Mouse (Mus musculus): Measurements from ENCODE around the gene Eif4h. TPM values are rescaled to one million over a fixed set of nuclear protein-coding genes. Genes with fewer than 3 reads are reported as not detected.

The Eif4h gene
- total and polyA plus RNA-seq, 2 experiments from 2014 or later, result 241 to 430 TPM

DNA sequence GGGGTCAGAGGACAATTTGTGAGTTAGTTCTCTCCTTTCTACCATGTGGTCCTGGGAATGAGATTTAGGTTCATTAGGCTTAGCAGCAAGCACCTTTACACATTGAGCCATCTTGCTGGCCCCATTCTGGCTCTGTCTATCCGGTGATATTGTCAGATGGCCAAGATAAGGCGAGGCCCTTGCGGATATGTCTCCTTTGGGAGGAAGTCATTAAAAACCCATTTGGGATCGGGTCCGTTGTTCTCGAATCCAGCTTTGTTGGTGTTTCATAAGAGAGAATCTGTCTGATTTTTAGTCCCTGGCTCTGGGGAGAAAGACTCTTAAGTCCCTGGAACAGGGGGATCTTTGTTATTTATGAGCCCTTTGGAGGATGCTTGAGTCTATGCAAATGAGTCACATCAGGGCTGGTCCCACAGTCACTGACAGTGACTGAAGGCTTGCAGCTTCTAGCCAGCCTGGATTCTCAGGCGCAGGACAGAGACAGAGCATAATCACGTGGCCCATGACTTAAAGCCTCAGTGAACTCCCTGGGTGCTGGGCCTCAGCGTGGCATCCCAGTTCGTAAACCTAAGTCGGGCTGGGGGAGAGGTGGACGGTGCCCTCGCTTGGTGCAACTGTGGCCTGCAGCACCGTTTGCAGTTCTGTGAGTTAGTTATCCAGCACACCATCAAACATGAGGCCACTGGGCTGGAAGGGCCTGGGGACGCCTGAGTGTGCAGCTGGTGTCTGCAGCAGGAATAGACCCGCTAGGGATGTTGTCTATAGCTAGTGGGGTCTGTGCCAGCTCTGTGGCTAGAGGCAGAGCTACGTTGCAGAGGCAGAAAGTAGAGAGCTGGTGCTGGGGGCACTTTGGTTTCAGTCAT lies 32.3 kb upstream of the Eif4h start:
- DNase-seq (ENCODE audit: low spot score), result no peak
- no peak overlapping the region for H3K4me3 ChIP-seq (ENCODE audit: low read depth, low read length)
- H3K27me3 ChIP-seq (ENCODE audit: control insufficient read depth, insufficient read depth, low read length), result no peaks in the 10 kb centered on the region
- no peaks in the 10 kb centered on the region for H3K9me3 ChIP-seq (replicated peaks; ENCODE audit: control insufficient read depth, low read length)
- no peak overlapping the region for H3K4me2 ChIP-seq (ENCODE audit: low read depth, low read length)
- H3K9ac ChIP-seq (replicated peaks; ENCODE audit: low read depth, low read length), result no peak overlapping the region
- H3K4me1 ChIP-seq (ENCODE audit: control insufficient read depth, insufficient read depth), result peaks cover 15% of the 10 kb centered on the region
- WGBS, result 77% methylated on average over 17 of the region's 17 CpGs
- TF ChIP-seq CTCF (IDR thresholded peaks at IDR 0.05; ENCODE audit: low read depth) (no peak), EP300 (IDR thresholded peaks at IDR 0.05; ENCODE audit: low read depth) (no peak)
- 0 out of 2 replicates have a peak, but pooled peaks cover 3% of the 10 kb centered on the region for H3K36me3 ChIP-seq (replicated peaks; ENCODE audit: control insufficient read depth, insufficient read depth, low read length)
- no peak overlapping the region for H3K27ac ChIP-seq (ENCODE audit: low read depth)
- no peak for ATAC-seq (ENCODE audit: insufficient read depth, low read depth)

DNA sequence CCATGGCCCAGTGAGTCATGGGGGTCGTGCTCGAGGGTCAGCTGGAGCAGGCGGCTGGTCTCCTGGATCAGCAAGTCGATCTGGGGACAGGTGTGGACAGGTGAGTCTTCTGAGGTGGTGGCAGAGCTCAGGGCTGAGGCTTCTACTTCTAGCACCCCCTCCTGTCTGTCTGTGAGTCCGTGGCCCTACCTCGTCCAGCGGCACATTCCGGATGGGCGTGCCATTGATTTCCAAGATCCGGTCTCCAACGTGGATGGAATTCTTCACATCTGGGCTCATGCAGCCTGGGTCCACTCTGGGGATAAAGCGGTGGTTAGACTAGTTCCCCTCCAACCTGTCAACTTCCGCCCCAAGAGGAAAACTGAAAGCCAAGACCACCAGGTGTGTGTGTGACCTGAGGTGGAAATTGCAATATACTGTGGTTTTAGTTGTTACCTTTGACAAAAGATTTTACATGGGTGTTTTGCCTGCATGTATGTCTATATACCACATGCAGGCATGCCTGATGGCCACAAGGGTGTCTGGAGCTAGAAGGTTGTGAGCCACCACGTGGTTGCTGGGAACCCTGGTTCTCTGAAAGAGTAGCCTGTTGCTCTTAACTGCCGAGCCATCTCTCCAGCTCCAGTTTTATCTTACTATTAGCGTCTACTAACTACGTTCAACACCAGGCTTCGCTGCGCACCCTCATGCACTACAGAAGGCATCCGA lies 29.9 kb upstream of the Eif4h start:
- H3K27ac ChIP-seq (ENCODE audit: low read depth), result no peak overlapping the region
- ATAC-seq (ENCODE audit: insufficient read depth, low read depth) (no peak), DNase-seq (ENCODE audit: low spot score) (no peak)
- no peak overlapping the region for H3K4me2 ChIP-seq (ENCODE audit: low read depth, low read length)
- 82% methylated on average over 20 of the region's 20 CpGs for WGBS
- H3K9me3 ChIP-seq (replicated peaks; ENCODE audit: control insufficient read depth, low read length), result no peaks in the 10 kb centered on the region
- H3K9ac ChIP-seq (replicated peaks; ENCODE audit: low read depth, low read length), result no peak overlapping the region
- TF ChIP-seq EP300 (IDR thresholded peaks at IDR 0.05; ENCODE audit: low read depth), result no peak
- no peak for TF ChIP-seq CTCF (IDR thresholded peaks at IDR 0.05; ENCODE audit: low read depth)
- no peaks in the 10 kb centered on the region for H3K27me3 ChIP-seq (ENCODE audit: control insufficient read depth, insufficient read depth, low read length)
- no peak overlapping the region for H3K4me3 ChIP-seq (ENCODE audit: low read depth, low read length)
- no peaks in the 10 kb centered on the region for H3K4me1 ChIP-seq (ENCODE audit: control insufficient read depth, insufficient read depth)
- H3K36me3 ChIP-seq (replicated peaks; ENCODE audit: control insufficient read depth, insufficient read depth, low read length), result peaks cover 11% of the 10 kb centered on the region; the same call in 1 of the 2 replicates

DNA sequence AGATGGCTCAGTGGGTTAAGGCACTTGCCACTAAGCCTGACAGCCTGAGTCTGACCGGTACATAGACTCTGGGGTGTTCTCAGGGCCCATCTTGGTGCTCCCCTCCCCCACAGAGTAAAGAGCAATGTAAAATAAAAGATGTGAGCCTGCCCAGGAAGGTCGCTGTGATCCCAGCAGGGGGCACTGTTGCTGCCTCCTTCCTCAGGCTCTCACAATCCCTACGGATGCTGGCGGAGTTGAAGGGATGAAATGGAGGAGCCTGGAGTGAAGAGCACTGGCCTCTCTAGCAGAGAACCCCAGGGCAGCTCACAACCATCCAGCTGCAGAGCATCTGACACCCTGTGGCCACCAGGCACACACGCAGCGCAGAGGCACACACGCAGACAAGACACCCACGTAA lies 29.2 kb upstream of the Eif4h start:
- no peaks in the 10 kb centered on the region for H3K9me3 ChIP-seq (replicated peaks; ENCODE audit: control insufficient read depth, low read length)
- TF ChIP-seq CTCF (IDR thresholded peaks at IDR 0.05; ENCODE audit: low read depth) (peak; percentile 47), EP300 (IDR thresholded peaks at IDR 0.05; ENCODE audit: low read depth) (no peak)
- no peaks in the 10 kb centered on the region for H3K27me3 ChIP-seq (ENCODE audit: control insufficient read depth, insufficient read depth, low read length)
- no peak overlapping the region for H3K9ac ChIP-seq (replicated peaks; ENCODE audit: low read depth, low read length)
- DNase-seq (ENCODE audit: low spot score), result no peak
- no peak overlapping the region for H3K27ac ChIP-seq (ENCODE audit: low read depth)
- H3K4me1 ChIP-seq (ENCODE audit: control insufficient read depth, insufficient read depth), result no peaks in the 10 kb centered on the region
- WGBS, result 49% methylated on average over 8 of the region's 8 CpGs
- ATAC-seq (ENCODE audit: insufficient read depth, low read depth), result no peak; the same call in 1 of the 2 replicates
- peaks cover 11% of the 10 kb centered on the region; the same call in 1 of the 2 replicates for H3K36me3 ChIP-seq (replicated peaks; ENCODE audit: control insufficient read depth, insufficient read depth, low read length)
- H3K4me3 ChIP-seq (ENCODE audit: low read depth, low read length), result no peak overlapping the region
- H3K4me2 ChIP-seq (ENCODE audit: low read depth, low read length), result no peak overlapping the region

DNA sequence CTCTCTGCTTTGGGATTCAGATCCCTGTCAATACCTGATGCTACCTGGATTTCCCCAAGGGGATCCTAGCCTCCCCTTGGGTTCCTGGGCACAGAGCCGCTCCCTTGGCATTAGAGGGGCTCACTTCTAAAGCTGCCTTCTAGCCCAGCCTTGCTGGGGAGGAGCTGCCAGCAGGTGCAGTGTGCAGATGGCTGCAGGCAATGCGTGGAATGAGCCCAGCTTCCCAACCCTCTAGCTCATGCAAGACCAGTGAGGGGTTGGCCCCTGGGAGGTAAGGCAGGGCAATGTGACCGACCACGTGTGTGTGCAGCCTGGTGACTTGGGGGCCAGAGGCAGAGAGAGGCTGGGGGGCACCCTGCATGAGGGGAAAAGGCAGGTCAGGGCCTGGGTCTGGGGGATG lies 17.4 kb upstream of the Eif4h start:
- H3K27me3 ChIP-seq (ENCODE audit: control insufficient read depth, insufficient read depth, low read length), result no peaks in the 10 kb centered on the region
- no peak for ATAC-seq (ENCODE audit: insufficient read depth, low read depth)
- no peak overlapping the region for H3K27ac ChIP-seq (ENCODE audit: low read depth)
- peaks cover 4% of the 10 kb centered on the region; the same call in 1 of the 2 replicates for H3K4me1 ChIP-seq (ENCODE audit: control insufficient read depth, insufficient read depth)
- WGBS, result 75% methylated on average over 4 of the region's 4 CpGs
- DNase-seq (ENCODE audit: low spot score), result no peak
- H3K4me3 ChIP-seq (ENCODE audit: low read depth, low read length), result no peak overlapping the region
- H3K36me3 ChIP-seq (replicated peaks; ENCODE audit: control insufficient read depth, insufficient read depth, low read length), result peaks cover 5% of the 10 kb centered on the region; the same call in 1 of the 2 replicates
- no peak overlapping the region for H3K9ac ChIP-seq (replicated peaks; ENCODE audit: low read depth, low read length)
- H3K9me3 ChIP-seq (replicated peaks; ENCODE audit: control insufficient read depth, low read length), result no peaks in the 10 kb centered on the region
- no peak for TF ChIP-seq CTCF (IDR thresholded peaks at IDR 0.05; ENCODE audit: low read depth)
- no peak for TF ChIP-seq EP300 (IDR thresholded peaks at IDR 0.05; ENCODE audit: low read depth)
- H3K4me2 ChIP-seq (ENCODE audit: low read depth, low read length), result no peak overlapping the region

DNA sequence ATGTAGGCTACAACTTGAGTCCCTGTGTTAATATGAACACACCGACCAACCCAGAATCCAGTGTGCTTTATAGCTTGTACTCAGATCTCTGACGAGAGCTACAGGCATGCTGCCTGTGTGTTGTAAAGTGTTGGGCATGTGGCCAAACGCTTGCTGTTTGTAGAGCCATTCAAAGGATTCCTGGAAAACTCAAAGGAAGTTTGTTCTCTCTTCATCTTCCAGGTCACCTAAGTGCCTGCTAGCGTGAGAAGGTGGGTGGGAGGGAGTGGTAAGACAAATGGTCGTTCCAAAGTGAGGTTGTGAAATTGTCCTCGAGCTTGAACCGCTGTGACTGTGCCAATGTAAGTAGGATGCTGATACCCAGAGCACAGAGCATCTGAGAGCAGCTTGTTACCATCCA lies 12.7 kb upstream of the Eif4h start:
- Histone ChIP-seq H3K9ac (replicated peaks; ENCODE audit: low read depth, low read length) (0 out of 2 replicates have a peak overlapping the region, but pooled peaks have one; percentile 4), H3K4me1 (ENCODE audit: control insufficient read depth, insufficient read depth) (peaks cover 4% of the 10 kb centered on the region; the same call in 1 of the 2 replicates), H3K27ac (ENCODE audit: low read depth) (no peak overlapping the region), H3K9me3 (replicated peaks; ENCODE audit: control insufficient read depth, low read length) (no peaks in the 10 kb centered on the region), H3K27me3 (ENCODE audit: control insufficient read depth, insufficient read depth, low read length) (no peaks in the 10 kb centered on the region), H3K4me3 (ENCODE audit: low read depth, low read length) (no peak overlapping the region), H3K4me2 (ENCODE audit: low read depth, low read length) (no peak overlapping the region), H3K36me3 (replicated peaks; ENCODE audit: control insufficient read depth, insufficient read depth, low read length) (no peaks in the 10 kb centered on the region)
- DNase-seq (ENCODE audit: low spot score) (no peak), ATAC-seq (ENCODE audit: insufficient read depth, low read depth) (no peak)
- 24% methylated on average over 7 of the region's 7 CpGs for WGBS
- TF ChIP-seq EP300 (IDR thresholded peaks at IDR 0.05; ENCODE audit: low read depth) (no peak), CTCF (IDR thresholded peaks at IDR 0.05; ENCODE audit: low read depth) (no peak)
